ENCODE assay signal across 13 mouse cellular contexts in genomic region chr13:3590789-3591188, GRCm38 (mm10). TPM values are rescaled to one million over a fixed set of nuclear protein-coding genes. Genes with fewer than 3 reads are reported as not detected.
DNase-seq lines count a peak whose midpoint lies in the region; ATAC-seq and TF ChIP-seq lines count a peak whose summit lies in the region.
"Had no signal": no experiment of that assay in that cellular context is flagged by ENCODE, and none has a peak within 500 bp of the region (broad histone marks: within the 10 kb centered on the region; RNA-seq: fewer than 3 reads in every experiment).

No protein-coding gene starts in this region.

- DNase-seq in hindbrain, postnatal 0 days (ENCODE audit: low spot score) = peak; percentile 20
- DNase-seq in hindbrain, embryonic 10.5 days (ENCODE audit: low spot score) = no peak
- DNase-seq in midbrain, postnatal 0 days (ENCODE audit: low spot score) = peak; percentile 15
- peak; percentile 7 for DNase-seq in brain, embryonic 14.5 days (ENCODE audit: low read depth)
- DNase-seq in right cerebral cortex, postnatal 14 days = no peak
- no peak for DNase-seq in cerebellum, adult 11 months
- DNase-seq: cerebellum, adult 9-11 months; heart, adult 18-20 months; thymus, postnatal 14 days had no signal

- no peak overlapping the region for H3K9ac ChIP-seq in hindbrain, postnatal 0 days (replicated peaks; ENCODE audit: low read length)
- H3K9ac ChIP-seq in midbrain, postnatal 0 days (replicated peaks; ENCODE audit: low read length, poor library complexity, severe bottlenecking) = no peak overlapping the region
- no peak overlapping the region for H3K9ac ChIP-seq in midbrain, embryonic 13.5 days (replicated peaks)
- H3K9ac ChIP-seq: embryonic facial prominence, embryonic 13.5 days; hindbrain, embryonic 12.5 days; limb, embryonic 15.5 days had no signal

- peak; percentile 55 for TF ChIP-seq CTCF in hindbrain, postnatal 0 days (IDR thresholded peaks at IDR 0.05; ENCODE audit: low read depth)
- TF ChIP-seq CTCF in midbrain, postnatal 0 days (IDR thresholded peaks at IDR 0.05) = peak; percentile 57
- TF ChIP-seq CTCF in brain, embryonic 14.5 days (IDR thresholded peaks at IDR 0.05; ENCODE audit: borderline replicate concordance, extremely low read depth, insufficient read depth, insufficient read length) = peak; percentile 32; the same call in 1 of the 2 replicates

- H3K4me1 ChIP-seq in hindbrain, postnatal 0 days (ENCODE audit: insufficient read depth, low read length) = no peaks in the 10 kb centered on the region
- H3K4me1 ChIP-seq in hindbrain, embryonic 10.5 days (replicated peaks) = no peaks in the 10 kb centered on the region
- no peaks in the 10 kb centered on the region for H3K4me1 ChIP-seq in midbrain, postnatal 0 days (ENCODE audit: insufficient read depth, low read length)
- H3K4me1 ChIP-seq in midbrain, embryonic 13.5 days (replicated peaks) = no peaks in the 10 kb centered on the region
- H3K4me1 ChIP-seq: embryonic facial prominence, embryonic 13.5 days; hindbrain, embryonic 12.5 days; limb, embryonic 15.5 days had no signal

- no peak for ATAC-seq in hindbrain, postnatal 0 days
- no peak for ATAC-seq in midbrain, postnatal 0 days (ENCODE audit: low FRiP score)
- no peak for ATAC-seq in midbrain, embryonic 13.5 days

- no peak for TF ChIP-seq POLR2A in brain, embryonic 14.5 days (IDR thresholded peaks at IDR 0.05; ENCODE audit: borderline replicate concordance, extremely low read depth, insufficient read depth, insufficient read length, poor library complexity, severe bottlenecking)

- H3K9me3 ChIP-seq in hindbrain, postnatal 0 days (ENCODE audit: low read length) = no peaks in the 10 kb centered on the region
- H3K9me3 ChIP-seq in hindbrain, embryonic 10.5 days = no peaks in the 10 kb centered on the region
- H3K9me3 ChIP-seq in midbrain, postnatal 0 days (ENCODE audit: low read length) = no peaks in the 10 kb centered on the region
- H3K9me3 ChIP-seq in midbrain, embryonic 13.5 days = no peaks in the 10 kb centered on the region
- H3K9me3 ChIP-seq: embryonic facial prominence, embryonic 13.5 days; hindbrain, embryonic 12.5 days; limb, embryonic 15.5 days had no signal

- peaks cover 20% of the 10 kb centered on the region for H3K36me3 ChIP-seq in hindbrain, postnatal 0 days (ENCODE audit: insufficient read depth, low read length)
- peaks cover 90% of the 10 kb centered on the region for H3K36me3 ChIP-seq in hindbrain, embryonic 10.5 days
- H3K36me3 ChIP-seq in midbrain, postnatal 0 days (ENCODE audit: insufficient read depth, low read length) = peaks cover 47% of the 10 kb centered on the region
- peaks cover 59% of the 10 kb centered on the region for H3K36me3 ChIP-seq in midbrain, embryonic 13.5 days

- no peaks in the 10 kb centered on the region for H3K27me3 ChIP-seq in hindbrain, postnatal 0 days (ENCODE audit: insufficient read depth, low read length)
- no peaks in the 10 kb centered on the region for H3K27me3 ChIP-seq in hindbrain, embryonic 10.5 days (ENCODE audit: insufficient read depth, poor library complexity, severe bottlenecking)
- H3K27me3 ChIP-seq in midbrain, postnatal 0 days (ENCODE audit: insufficient read depth, low read length) = no peaks in the 10 kb centered on the region
- no peaks in the 10 kb centered on the region for H3K27me3 ChIP-seq in midbrain, embryonic 13.5 days
- H3K27me3 ChIP-seq: embryonic facial prominence, embryonic 13.5 days; hindbrain, embryonic 12.5 days; limb, embryonic 15.5 days had no signal

- no peak overlapping the region for H3K4me3 ChIP-seq in hindbrain, postnatal 0 days (ENCODE audit: low read length)
- no peak overlapping the region for H3K4me3 ChIP-seq in hindbrain, embryonic 10.5 days
- no peak overlapping the region for H3K4me3 ChIP-seq in midbrain, postnatal 0 days (ENCODE audit: low read depth, low read length)
- H3K4me3 ChIP-seq in midbrain, embryonic 13.5 days (replicated peaks) = no peak overlapping the region
- H3K4me3 ChIP-seq: embryonic facial prominence, embryonic 13.5 days; hindbrain, embryonic 12.5 days; limb, embryonic 15.5 days had no signal

- no peak overlapping the region for H3K4me2 ChIP-seq in hindbrain, postnatal 0 days (ENCODE audit: low read depth, low read length)
- H3K4me2 ChIP-seq in midbrain, postnatal 0 days (ENCODE audit: low read depth, low read length, poor library complexity, severe bottlenecking) = no peak overlapping the region
- H3K4me2 ChIP-seq in midbrain, embryonic 13.5 days (replicated peaks) = no peak overlapping the region
- H3K4me2 ChIP-seq: embryonic facial prominence, embryonic 13.5 days; hindbrain, embryonic 12.5 days; limb, embryonic 15.5 days had no signal

- WGBS in hindbrain, postnatal 0 days = 76% methylated on average over 3 of the region's 3 CpGs
- 95% methylated on average over 3 of the region's 3 CpGs for WGBS in hindbrain, embryonic 10.5 days
- 81% methylated on average over 3 of the region's 3 CpGs for WGBS in midbrain, postnatal 0 days
- WGBS in midbrain, embryonic 13.5 days = 83% methylated on average over 3 of the region's 3 CpGs

- no peak overlapping the region for H3K27ac ChIP-seq in hindbrain, postnatal 0 days
- H3K27ac ChIP-seq in hindbrain, embryonic 10.5 days = no peak overlapping the region
- H3K27ac ChIP-seq in midbrain, postnatal 0 days (ENCODE audit: low read depth, low read length) = no peak overlapping the region
- H3K27ac ChIP-seq in midbrain, embryonic 13.5 days = no peak overlapping the region
- H3K27ac ChIP-seq: embryonic facial prominence, embryonic 13.5 days; hindbrain, embryonic 12.5 days; limb, embryonic 15.5 days had no signal

RNA-seq across cellular contexts. Expression of gene Fam208b, which starts 20.1 kb away (rescaled TPM):
- 25.4 and 36.7 TPM in 2 replicates for total RNA-seq in hindbrain, postnatal 0 days (2014; rRNA removed)
- 8.4 and 9.9 TPM in 2 replicates for polyA plus RNA-seq in hindbrain, postnatal 0 days (2015; fragmentation: Nextera tagmentation; extraction: Ambion mirVana)
- 14.2 and 17.7 TPM in 2 replicates for polyA plus RNA-seq in hindbrain, embryonic 10.5 days (2016; fragmentation: Nextera tagmentation; extraction: Ambion mirVana)
- total RNA-seq in midbrain, postnatal 0 days (2014; rRNA removed) = 34.9 and 40.8 TPM in 2 replicates
- 6.8 and 10.1 TPM in 2 replicates for polyA plus RNA-seq in midbrain, postnatal 0 days (2015; fragmentation: Nextera tagmentation; extraction: Ambion mirVana)
- 19.7 and 23.2 TPM in 2 replicates for polyA plus RNA-seq in midbrain, embryonic 13.5 days (2015; fragmentation: Nextera tagmentation; extraction: Ambion mirVana)
- 28.6 and 31.1 TPM in 2 replicates for polyA plus RNA-seq in brain, embryonic 14.5 days (2012; rRNA removed)

RNA-seq across cellular contexts. Expression of gene Asb13, which starts 43.0 kb away (rescaled TPM):
- total RNA-seq in hindbrain, postnatal 0 days (2014; rRNA removed) = 16.6 and 17.3 TPM in 2 replicates
- polyA plus RNA-seq in hindbrain, postnatal 0 days (2015; fragmentation: Nextera tagmentation; extraction: Ambion mirVana) = 14.1 and 16.5 TPM in 2 replicates
- 14.3 and 16.2 TPM in 2 replicates for polyA plus RNA-seq in hindbrain, embryonic 10.5 days (2016; fragmentation: Nextera tagmentation; extraction: Ambion mirVana)
- 10.9 and 16.8 TPM in 2 replicates for total RNA-seq in midbrain, postnatal 0 days (2014; rRNA removed)
- polyA plus RNA-seq in midbrain, postnatal 0 days (2015; fragmentation: Nextera tagmentation; extraction: Ambion mirVana) = 15.1 and 17.3 TPM in 2 replicates
- polyA plus RNA-seq in midbrain, embryonic 13.5 days (2015; fragmentation: Nextera tagmentation; extraction: Ambion mirVana) = 12.6 and 16.2 TPM in 2 replicates
- polyA plus RNA-seq in brain, embryonic 14.5 days (2012; rRNA removed) = 16.7 and 18.0 TPM in 2 replicates

RNA-seq across cellular contexts. Expression of gene Gdi2, which starts 52.9 kb away (rescaled TPM):
- 185 and 300 TPM in 2 replicates for total RNA-seq in hindbrain, postnatal 0 days (2014; rRNA removed)
- polyA plus RNA-seq in hindbrain, postnatal 0 days (2015; fragmentation: Nextera tagmentation; extraction: Ambion mirVana) = 396 and 400 TPM in 2 replicates
- 423 and 447 TPM in 2 replicates for polyA plus RNA-seq in hindbrain, embryonic 10.5 days (2016; fragmentation: Nextera tagmentation; extraction: Ambion mirVana)
- total RNA-seq in midbrain, postnatal 0 days (2014; rRNA removed) = 220 and 259 TPM in 2 replicates
- 370 and 371 TPM in 2 replicates for polyA plus RNA-seq in midbrain, postnatal 0 days (2015; fragmentation: Nextera tagmentation; extraction: Ambion mirVana)
- 435 and 460 TPM in 2 replicates for polyA plus RNA-seq in midbrain, embryonic 13.5 days (2015; fragmentation: Nextera tagmentation; extraction: Ambion mirVana)
- 260 and 306 TPM in 2 replicates for polyA plus RNA-seq in brain, embryonic 14.5 days (2012; rRNA removed)

Comparison
In these comparisons a context has a peak if more than half of its experiments do, and no peak if none do; other contexts are left out.
1. DNase-seq: peak in hindbrain, postnatal 0 days (single experiment), midbrain, postnatal 0 days (single experiment) and brain, embryonic 14.5 days (single experiment); none in hindbrain, embryonic 10.5 days (single experiment), right cerebral cortex, postnatal 14 days (single experiment) and cerebellum, adult 11 months (single experiment).
2. Peak in every context shown above with its lines, with median percentiles within 50 percentile points of each other: CTCF ChIP-seq.